Mouse (Mus musculus) bone marrow macrophage, adult 2 months (primary cell): ENCODE measurements around the gene Trpc4ap.

ENCODE experiments used
- CTCF ChIP-seq: IDR thresholded peaks from 2 replicates; pipeline ENCODE4 v1.5.1; 2012; ENCODE audit warnings: low read depth, mild to moderate bottlenecking, low read length, moderate library complexity
- POLR2A ChIP-seq: IDR thresholded peaks from 2 replicates; pipeline ENCODE4 v1.6.1; 2012; ENCODE audit warnings: mild to moderate bottlenecking, low read depth, low read length, borderline replicate concordance

DNA sequence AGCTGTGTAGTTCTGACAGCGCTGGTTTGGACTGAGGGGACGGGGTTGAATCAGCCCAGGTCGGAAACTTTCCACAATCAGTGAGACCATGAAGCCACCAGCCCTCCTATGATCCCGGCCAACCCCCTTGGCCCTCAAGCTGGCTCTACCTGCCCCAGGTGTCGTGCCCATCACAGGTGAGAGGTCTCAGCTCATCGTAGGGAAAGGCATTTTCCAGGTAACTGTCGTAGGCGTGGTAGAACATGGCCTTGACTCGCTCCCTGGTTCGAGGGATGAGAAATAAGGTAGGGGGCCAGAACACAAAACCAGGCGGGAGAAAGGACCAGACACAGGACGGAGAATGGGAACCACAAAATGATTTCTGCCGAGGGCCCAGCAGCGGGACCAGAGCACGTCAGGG, 36.6 kb upstream of the Trpc4ap start:
- TF ChIP-seq CTCF: no peak
- no peak for TF ChIP-seq POLR2A
